Mouse (Mus musculus): ENCODE data around the gene Fbxl17. TPM values are rescaled to one million over a fixed set of nuclear protein-coding genes. Genes with fewer than 3 reads are reported as not detected.

The Fbxl17 gene
- total RNA-seq (2021): 10 to 100 TPM; 53.8 to 55.6 TPM

GRCm38 (mm10) chr17:63499636-63500155 is at the start of gene Fbxl17:
Fbxl17 (minus strand) TSS chr17:63500017.
- DNase-seq: peak; percentile 64 to 68

- DNase-seq: no peak
Observed at GRCm38 (mm10) chr17:63547465-63547864, 47.6 kb upstream of the Fbxl17 start.

DNA sequence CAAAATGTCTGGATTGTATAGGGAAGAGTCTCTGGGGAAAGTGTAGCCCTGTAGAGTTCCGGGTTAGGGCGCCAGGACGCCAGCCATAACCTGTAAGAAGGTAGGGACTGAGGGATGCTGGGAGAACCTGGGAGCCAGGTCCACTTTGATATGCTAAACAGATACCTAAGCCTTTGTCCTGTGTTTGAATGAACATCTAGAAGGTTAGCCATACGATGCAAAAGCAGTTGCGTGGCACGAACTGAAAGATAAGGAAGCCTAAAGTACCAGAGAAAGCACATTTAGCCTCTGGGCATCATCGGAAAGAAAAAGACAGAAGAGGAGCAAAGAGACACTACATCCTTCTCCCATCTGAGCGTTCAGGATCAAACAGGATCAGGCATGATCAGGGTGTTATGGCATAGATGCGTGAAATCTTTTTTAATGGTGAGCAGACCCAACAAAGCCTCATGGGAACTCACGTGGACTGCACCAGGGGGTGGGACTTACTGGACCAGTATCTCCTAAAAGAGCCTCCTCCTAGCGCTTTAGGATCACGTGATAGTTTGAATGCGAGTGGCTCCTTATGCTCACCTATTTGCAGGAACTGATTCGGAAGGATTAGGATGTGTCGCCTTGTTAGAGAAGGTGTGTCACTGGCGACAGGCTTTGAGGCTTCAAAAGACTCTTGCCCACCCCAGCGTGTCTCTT is 34.9 kb upstream of the Fbxl17 start:
- DNase-seq: no peak

DNA sequence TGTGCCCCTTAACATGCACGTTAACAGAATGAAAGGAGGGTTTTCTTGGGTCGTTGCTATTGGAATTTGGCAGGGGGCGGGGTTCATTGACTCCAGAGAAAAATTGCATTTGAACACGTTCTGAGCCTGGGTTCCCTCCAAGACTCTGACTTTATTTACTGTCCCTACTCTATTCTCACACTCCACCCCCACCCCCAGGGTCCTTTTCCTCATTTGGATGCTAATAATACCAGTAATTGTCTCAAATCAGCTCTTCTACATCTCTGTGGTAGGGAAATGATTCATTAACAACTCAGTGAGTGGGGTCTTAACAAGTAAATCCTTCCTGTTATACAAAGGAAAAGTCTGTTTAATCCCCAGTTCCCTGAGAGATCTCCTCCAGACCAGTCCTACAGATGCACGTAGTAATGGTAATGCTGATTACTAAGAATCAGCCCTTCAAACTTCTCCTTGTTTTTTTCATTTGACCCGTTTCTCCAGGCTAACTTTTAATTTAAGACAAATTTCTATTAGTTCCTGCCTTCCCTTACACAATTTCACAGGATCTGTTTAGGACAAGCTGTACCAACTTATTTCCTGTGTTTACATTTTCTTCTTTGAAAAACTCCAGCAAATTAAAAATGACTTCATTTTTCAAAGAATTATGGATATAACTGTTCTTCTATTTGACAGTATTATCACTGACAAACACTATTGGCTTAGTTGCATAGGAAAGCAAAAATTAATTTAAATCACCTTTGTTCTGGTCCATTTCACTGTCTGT is 33.4 kb upstream of the Fbxl17 start:
- DNase-seq: no peak

GRCm38 (mm10) chr17:63529476-63529875 is 29.7 kb upstream of the Fbxl17 start:
- DNase-seq: no peak

DNA sequence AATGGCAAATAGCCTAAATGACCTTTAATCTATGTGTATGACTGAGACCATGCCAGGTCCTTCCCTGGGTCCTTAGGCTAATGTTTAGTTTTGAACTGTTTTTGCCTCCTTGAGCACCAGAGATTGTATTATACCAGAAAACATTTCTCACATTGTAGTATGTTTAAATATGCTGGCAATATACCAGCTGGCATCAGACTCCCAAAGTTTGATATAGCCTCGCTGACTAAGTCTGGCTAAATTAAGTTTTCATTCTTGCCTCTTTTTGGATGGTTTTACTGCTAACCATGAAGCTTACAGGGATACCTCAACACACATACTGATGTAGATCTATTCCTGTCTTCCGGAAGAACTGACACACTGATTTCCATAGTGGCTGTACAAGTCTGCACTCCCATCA is 20.9 kb upstream of the Fbxl17 start:
- no peak for DNase-seq

DNA sequence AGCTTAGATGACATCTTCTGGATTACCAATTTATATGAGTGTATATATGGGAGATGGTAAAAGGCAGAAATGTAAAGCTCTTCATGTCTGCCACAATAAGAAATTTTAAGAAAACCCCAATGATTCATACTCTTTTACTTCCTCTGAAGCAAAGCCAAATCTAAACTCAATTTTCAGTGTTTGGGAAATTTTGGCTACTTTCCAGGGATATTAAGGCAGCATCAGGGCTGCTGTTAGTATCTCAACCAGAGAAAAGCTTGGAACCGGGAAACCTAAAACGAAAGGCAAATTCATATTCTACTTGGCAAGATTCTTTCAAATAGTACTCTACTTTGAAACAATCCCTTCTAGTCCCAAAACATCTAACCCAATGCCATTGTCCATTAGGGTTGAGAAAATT is 10.6 kb upstream of the Fbxl17 start:
- no peak for DNase-seq

DNA sequence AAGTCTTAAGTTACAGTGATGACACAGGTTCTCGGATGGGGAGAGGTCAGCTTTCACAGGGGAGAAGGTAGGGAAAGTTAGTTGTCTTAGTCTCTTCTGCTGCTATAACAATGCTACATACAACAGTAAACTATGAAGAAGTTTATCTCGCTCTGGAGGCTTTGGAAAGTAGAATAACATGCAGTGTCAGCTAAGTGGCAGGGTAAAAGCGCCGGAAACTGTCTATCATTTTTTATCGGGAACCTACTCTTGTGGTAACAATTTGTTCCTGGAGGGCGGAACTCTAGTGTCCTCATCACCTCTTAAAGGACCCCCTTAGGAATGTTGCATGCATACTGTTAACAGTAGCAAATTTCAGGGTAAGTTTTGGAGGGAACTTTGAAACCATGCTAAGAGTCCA is 1.3 kb upstream of the Fbxl17 start:
- DNase-seq: no peak

GRCm38 (mm10) chr17:63500156-63500834 is 478 bp upstream of the Fbxl17 start:
- DNase-seq: peak; percentile 81 to 82

- peak; percentile 23 to 43 for DNase-seq
Observed at GRCm38 (mm10) chr17:63498717-63499635, 841 bp downstream of the Fbxl17 start.

DNA sequence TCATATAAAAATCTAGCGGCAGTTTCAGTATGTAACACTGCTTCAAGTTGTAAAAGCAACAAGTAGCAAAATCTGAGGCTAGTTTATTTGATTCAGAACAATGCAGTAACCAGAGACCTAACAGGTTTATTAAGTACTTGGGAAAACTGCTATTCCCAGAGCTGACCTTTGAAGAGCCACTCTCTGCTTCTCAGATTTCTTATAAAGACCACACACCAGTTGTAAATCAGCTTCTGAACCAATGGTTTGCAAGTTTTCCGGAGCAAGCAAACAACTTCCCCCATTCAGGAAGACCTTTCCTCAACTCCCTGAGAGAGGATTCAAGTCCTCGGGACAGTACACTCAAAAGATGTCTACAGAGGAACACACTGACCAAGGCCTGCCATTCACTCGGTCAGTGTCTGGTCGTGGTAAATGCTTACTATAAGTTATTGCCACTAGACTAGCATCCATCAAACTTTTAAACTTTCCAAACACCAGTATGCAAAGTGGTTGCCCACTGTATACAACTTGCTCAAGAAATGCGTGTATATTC is 1.6 kb downstream of the Fbxl17 start:
- no peak for DNase-seq

DNA sequence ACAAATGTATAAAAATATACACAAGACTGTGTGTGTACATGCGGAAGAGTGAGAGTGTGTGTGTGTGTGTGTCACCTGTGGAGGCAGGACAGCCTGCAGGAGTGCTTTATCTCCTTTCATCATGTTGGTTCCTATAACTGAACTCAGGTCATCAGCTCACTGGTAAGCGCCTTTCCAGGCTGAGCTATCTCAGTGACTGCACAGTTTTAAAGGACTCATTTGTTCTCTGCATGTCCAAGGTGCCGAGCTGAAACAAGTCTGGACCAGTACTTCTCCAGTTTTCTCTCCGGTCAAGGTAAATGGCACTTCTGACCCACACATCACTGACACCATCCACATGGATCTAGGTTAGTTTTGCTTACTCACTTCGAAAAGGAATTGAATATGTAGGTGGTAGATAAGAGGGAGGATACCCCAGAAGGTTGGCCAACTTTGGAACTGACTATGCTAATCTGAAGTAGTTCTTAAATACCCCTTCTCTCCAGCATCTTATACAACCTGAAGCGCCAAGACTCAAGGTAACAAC is 2.5 kb downstream of the Fbxl17 start:
- DNase-seq: no peak

DNA sequence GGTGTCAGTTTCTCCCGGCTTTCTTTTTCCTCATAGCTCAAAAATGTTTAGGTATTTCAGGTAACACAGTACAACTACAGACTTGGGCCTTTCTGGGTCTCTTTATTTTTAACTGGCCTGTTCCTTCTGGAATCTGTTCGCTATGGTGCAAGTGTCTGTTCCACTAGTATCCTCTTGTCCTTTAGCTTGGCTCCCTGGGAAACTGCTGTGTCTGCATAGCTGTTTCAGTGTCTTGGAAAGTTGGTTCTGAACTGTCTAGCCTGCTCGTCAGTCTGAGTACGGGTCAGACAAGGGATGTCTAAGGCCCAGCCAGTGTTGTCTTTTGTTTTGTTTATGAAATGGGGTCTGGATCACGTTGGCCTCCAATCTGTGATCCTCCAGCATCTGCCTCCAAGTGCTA is 3.7 kb downstream of the Fbxl17 start:
- no peak for DNase-seq

GRCm38 (mm10) chr17:63493876-63494580 is 5.8 kb downstream of the Fbxl17 start:
- no peak for DNase-seq

DNA sequence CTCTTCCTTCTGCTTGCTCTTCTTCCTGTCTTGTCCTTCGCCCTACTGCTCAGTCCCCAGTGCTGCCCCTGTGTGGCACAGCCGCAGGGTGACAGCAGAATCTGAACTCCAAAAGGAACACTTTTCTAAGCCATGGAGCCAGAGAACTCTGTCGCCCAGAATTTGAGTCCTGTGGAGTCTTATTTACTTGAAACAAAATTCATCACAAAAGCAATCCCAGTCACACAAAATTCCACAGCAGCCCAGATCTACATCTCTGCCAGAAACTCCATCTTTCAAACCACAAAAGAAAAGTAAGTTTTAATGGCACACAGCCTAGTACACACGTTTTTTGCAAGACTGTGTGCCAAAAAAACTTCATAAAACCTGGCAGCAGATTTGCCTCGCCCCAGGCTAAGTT is 6.5 kb downstream of the Fbxl17 start:
- DNase-seq: peak; percentile 14 to 23

DNA sequence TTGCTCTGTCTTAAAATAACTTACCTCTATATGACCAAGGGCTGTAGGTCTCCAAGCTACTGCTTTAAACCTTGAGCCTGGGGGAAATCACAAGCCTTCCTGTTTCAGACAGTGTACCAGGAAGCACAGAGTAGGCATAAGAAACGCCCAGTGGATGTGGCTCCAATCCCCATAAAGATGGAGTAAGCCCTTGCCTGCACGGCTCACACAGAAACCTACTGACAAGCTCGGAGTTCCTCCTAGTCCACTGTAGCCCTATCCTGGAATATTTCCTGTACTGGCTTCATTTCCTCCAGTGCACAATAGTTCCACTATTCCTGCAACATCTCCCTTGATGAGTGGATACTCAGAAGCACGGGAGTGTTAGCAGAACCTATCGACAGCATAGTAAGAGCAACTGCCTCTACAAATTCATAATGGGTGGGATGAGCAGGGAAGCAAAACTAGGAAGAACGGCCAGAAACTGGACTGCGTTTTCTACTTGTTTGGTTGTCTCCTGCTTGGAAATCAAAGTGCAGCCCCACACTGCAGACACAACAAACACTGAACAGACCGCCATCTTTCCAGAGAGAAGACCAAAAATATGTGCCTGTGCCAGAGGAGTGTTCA is 7.0 kb downstream of the Fbxl17 start:
- DNase-seq: no peak

- DNase-seq: no peak
Observed at GRCm38 (mm10) chr17:63489525-63489924, 10.3 kb downstream of the Fbxl17 start.

GRCm38 (mm10) chr17:63467866-63468265 is 32.0 kb downstream of the Fbxl17 start:
- DNase-seq: peak; percentile 62 to 64

DNA sequence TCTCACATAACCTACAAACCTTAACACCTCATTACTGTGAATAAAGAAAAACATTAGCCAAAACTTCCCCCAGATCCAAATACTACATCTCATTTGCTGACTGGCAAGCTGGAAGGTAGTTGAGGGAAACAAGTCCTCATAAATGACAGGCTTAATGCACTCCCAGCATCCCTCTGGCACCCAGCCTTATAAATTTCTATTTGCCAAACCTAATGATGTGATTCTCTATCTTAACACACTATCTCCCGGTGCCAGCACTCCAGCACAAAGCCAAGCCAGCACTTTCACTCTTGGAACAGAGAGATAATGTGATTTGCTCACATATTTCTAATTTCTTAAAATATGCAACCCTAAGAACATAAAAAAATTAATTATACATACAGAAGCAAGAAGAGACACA is 34.6 kb downstream of the Fbxl17 start:
- no peak for DNase-seq

- DNase-seq: no peak
Observed at GRCm38 (mm10) chr17:63462512-63462911, 37.3 kb downstream of the Fbxl17 start.
